Mouse (Mus musculus) mesoderm, embryonic 11.5 days (tissue): ENCODE measurements around the gene Nktr.

Experiments
- DNase-seq: peaks from one replicate; pipeline ENCODE4 v3.0.0-alpha.2; 2012; ENCODE audit warnings: low read depth, low spot score

Nktr gene

GRCm38 (mm10) chr9:121707801-121708200, 11.2 kb upstream of the Nktr start:
- no peak for DNase-seq

GRCm38 (mm10) chr9:121708506-121709486, 10.2 kb upstream of the Nktr start:
- DNase-seq, result no peak

GRCm38 (mm10) chr9:121709898-121710583, 8.9 kb upstream of the Nktr start, which contains the start of gene Ss18l2:
TSS of gene Ss18l2 (plus strand) at chr9:121710329.
- peak; percentile 100 for DNase-seq

- DNase-seq, result no peak
Measured at GRCm38 (mm10) chr9:121710584-121710975, 8.4 kb upstream of the Nktr start.

GRCm38 (mm10) chr9:121717048-121717447, 1.9 kb upstream of the Nktr start:
- DNase-seq, result no peak

- no peak for DNase-seq
Measured at GRCm38 (mm10) chr9:121718070-121718705, 781 bp upstream of the Nktr start.

- DNase-seq, result peak; percentile 66
Measured at GRCm38 (mm10) chr9:121719347-121720331, 670 bp downstream of the Nktr start.

GRCm38 (mm10) chr9:121740490-121740889, 21.5 kb downstream of the Nktr start:
- no peak for DNase-seq

GRCm38 (mm10) chr9:121741168-121741567, 22.2 kb downstream of the Nktr start:
- DNase-seq, result no peak

- DNase-seq, result no peak
Measured at GRCm38 (mm10) chr9:121744051-121744450, 25.1 kb downstream of the Nktr start.

GRCm38 (mm10) chr9:121752774-121753173, 33.8 kb downstream of the Nktr start:
- DNase-seq, result no peak

GRCm38 (mm10) chr9:121754624-121755023, 35.7 kb downstream of the Nktr start:
- no peak for DNase-seq

GRCm38 (mm10) chr9:121756785-121757184, 37.8 kb downstream of the Nktr start:
- DNase-seq, result no peak

GRCm38 (mm10) chr9:121757432-121757831, 38.5 kb downstream of the Nktr start:
- DNase-seq, result no peak

- peak; percentile 30 for DNase-seq
Measured at GRCm38 (mm10) chr9:121757835-121758814, 39.2 kb downstream of the Nktr start.

GRCm38 (mm10) chr9:121759091-121760081, 40.4 kb downstream of the Nktr start, which contains the start of gene Zfp651:
TSS of gene Zfp651 (plus strand) at chr9:121759330.
- DNase-seq, result peak; percentile 82

GRCm38 (mm10) chr9:121760271-121761090, 41.5 kb downstream of the Nktr start:
- DNase-seq, result peak; percentile 90
